Mouse (Mus musculus): ENCODE data around the gene Cox10. TPM values are rescaled to one million over a fixed set of nuclear protein-coding genes. Genes with fewer than 3 reads are reported as not detected.

Gene Cox10
- polyA plus RNA-seq, 1 experiment: 21.6 TPM

DNA sequence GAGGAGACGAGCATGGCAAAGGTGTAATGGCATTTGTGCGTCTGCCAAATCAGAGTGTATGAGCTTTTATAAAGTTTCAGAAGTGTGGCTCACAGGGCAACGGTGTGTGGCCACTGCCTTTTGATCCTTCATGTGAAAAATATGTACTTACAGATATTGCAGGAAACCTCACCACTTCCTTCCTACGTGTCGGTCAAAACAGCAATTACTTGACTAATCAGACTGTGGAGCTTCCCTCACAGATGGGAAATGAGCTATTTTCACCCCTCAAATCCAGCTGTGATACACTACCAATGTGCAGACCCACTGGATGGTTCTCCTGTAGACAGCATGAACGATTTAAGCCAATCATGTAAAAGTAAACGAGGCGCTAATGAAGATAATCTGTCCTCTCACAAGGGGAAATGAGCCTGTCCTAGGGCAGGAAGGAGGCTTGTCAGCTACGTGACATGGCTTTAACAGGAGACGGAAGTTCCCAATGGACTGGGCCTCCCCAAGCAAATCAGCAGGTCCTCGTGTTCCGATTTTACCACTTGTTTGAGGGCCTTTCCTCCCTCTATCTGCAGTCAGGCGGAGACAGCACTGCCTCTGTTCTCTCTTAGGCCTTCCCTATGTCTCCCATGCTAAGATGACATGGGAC is 103.9 kb downstream of the Cox10 start:
- H3K4me3 ChIP-seq (ENCODE audit: insufficient read depth, poor library complexity, severe bottlenecking): no peak overlapping the region
- no peaks in the 10 kb centered on the region for H3K79me3 ChIP-seq (ENCODE audit: low read depth)
- TF ChIP-seq MYOD1 (IDR thresholded peaks at IDR 0.05; ENCODE audit: control insufficient read depth, insufficient read length, low read depth): no peak
- no peak for TF ChIP-seq USF1 (IDR thresholded peaks at IDR 0.05; ENCODE audit: low read depth)
- TF ChIP-seq CTCF (IDR thresholded peaks at IDR 0.05; ENCODE audit: control insufficient read depth, insufficient read depth, insufficient read length): no peak
- TF ChIP-seq MYOG (IDR thresholded peaks at IDR 0.05; ENCODE audit: control insufficient read depth, extremely low read depth, insufficient read length): no peak
- no peak for TF ChIP-seq FOSL1 (IDR thresholded peaks at IDR 0.05; ENCODE audit: insufficient read depth, low read length, poor library complexity, severe bottlenecking)
- no peak for TF ChIP-seq CEBPB (IDR thresholded peaks at IDR 0.05; ENCODE audit: low read depth)
- no peak for TF ChIP-seq MAX (IDR thresholded peaks at IDR 0.05)
- no peak overlapping the region for H3ac ChIP-seq (ENCODE audit: control insufficient read depth, insufficient read length, low read depth)
- no peaks in the 10 kb centered on the region for H3K27me3 ChIP-seq (ENCODE audit: control insufficient read depth, insufficient read depth, insufficient read length)
- H3K79me2 ChIP-seq (ENCODE audit: control insufficient read depth, insufficient read depth): no peaks in the 10 kb centered on the region
- H3K36me3 ChIP-seq (ENCODE audit: control insufficient read depth, insufficient read depth): peaks cover 8% of the 10 kb centered on the region

DNA sequence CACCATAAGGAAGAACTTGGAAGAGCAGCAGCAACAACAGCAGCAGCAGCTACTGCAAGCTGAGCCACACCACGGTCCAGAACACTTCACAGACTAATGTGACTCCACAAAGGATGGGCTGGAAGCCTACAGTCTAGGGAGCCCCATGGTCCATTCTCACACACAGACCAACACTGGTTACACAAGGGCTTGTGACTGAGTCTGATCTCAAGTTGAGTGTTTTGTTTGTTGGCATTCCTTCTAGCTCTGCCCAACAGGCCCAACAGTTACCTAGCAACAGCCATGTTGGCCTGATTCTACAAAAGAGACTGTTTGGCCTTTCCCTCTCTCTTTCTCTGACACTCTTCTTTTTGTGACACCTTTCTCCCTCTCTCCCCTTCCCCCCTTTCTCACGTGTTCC is 105.3 kb downstream of the Cox10 start:
- Histone ChIP-seq H3K79me3 (ENCODE audit: low read depth) (no peaks in the 10 kb centered on the region), H3K36me3 (ENCODE audit: control insufficient read depth, insufficient read depth) (peaks cover 8% of the 10 kb centered on the region), H3K79me2 (ENCODE audit: control insufficient read depth, insufficient read depth) (no peaks in the 10 kb centered on the region), H3K27me3 (ENCODE audit: control insufficient read depth, insufficient read depth, insufficient read length) (no peaks in the 10 kb centered on the region), H3ac (ENCODE audit: control insufficient read depth, insufficient read length, low read depth) (no peak overlapping the region), H3K4me3 (ENCODE audit: insufficient read depth, poor library complexity, severe bottlenecking) (no peak overlapping the region)
- TF ChIP-seq CEBPB (IDR thresholded peaks at IDR 0.05; ENCODE audit: low read depth): no peak

DNA sequence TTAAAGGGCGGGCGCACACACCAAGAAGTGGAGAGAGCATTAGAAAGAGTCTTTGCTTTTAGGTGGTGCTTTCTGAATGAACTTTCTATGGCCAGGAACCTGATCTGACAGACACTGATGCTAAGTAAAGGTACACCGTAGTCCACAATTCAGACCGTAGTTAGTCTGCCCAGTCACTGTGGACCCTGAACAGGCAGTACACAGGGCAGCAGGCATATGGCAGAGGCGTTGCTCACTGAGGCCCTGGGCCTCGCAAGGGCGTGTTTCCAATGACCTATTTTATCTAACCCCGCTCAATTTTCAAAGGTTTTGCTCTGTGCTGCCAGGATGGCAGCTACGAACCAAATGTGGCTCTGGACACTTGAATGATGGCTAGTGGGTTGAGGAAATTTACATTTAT is 107.8 kb downstream of the Cox10 start:
- no peaks in the 10 kb centered on the region for H3K79me3 ChIP-seq (ENCODE audit: low read depth)
- H3K27me3 ChIP-seq (ENCODE audit: control insufficient read depth, insufficient read depth, insufficient read length): no peaks in the 10 kb centered on the region
- no peak overlapping the region for H3K4me3 ChIP-seq (ENCODE audit: insufficient read depth, poor library complexity, severe bottlenecking)
- H3K36me3 ChIP-seq (ENCODE audit: control insufficient read depth, insufficient read depth): peaks cover 23% of the 10 kb centered on the region
- H3K79me2 ChIP-seq (ENCODE audit: control insufficient read depth, insufficient read depth): no peaks in the 10 kb centered on the region
- TF ChIP-seq CEBPB (IDR thresholded peaks at IDR 0.05; ENCODE audit: low read depth) (no peak), CTCF (IDR thresholded peaks at IDR 0.05; ENCODE audit: control insufficient read depth, insufficient read depth, insufficient read length) (no peak), MAX (IDR thresholded peaks at IDR 0.05) (no peak), USF1 (IDR thresholded peaks at IDR 0.05; ENCODE audit: low read depth) (no peak), FOSL1 (IDR thresholded peaks at IDR 0.05; ENCODE audit: insufficient read depth, low read length, poor library complexity, severe bottlenecking) (no peak), MYOD1 (IDR thresholded peaks at IDR 0.05; ENCODE audit: control insufficient read depth, insufficient read length, low read depth) (no peak), MYOG (IDR thresholded peaks at IDR 0.05; ENCODE audit: control insufficient read depth, extremely low read depth, insufficient read length) (no peak)
- no peak overlapping the region for H3ac ChIP-seq (ENCODE audit: control insufficient read depth, insufficient read length, low read depth)

DNA sequence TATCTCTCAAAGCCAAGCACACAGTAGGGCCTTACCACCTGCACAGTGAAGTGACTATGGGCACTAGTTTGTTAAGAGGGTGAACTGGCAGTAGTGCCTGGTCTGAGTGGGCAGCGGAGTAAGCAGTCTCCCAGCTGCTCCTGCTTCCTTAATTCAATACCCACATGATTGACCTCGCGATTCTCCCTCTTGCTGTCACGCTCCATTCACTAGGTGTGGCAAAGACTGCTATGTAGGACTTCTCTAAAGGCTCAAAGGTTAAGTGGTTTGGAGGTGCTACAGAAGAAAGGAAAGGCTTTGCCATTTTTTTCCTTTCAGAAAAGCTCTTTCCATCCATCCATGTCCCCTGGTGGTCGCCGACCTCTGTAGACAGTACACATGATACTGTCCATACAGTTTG is 108.5 kb downstream of the Cox10 start:
- no peak overlapping the region for H3K4me3 ChIP-seq (ENCODE audit: insufficient read depth, poor library complexity, severe bottlenecking)
- no peaks in the 10 kb centered on the region for H3K79me2 ChIP-seq (ENCODE audit: control insufficient read depth, insufficient read depth)
- H3K27me3 ChIP-seq (ENCODE audit: control insufficient read depth, insufficient read depth, insufficient read length): no peaks in the 10 kb centered on the region
- H3K79me3 ChIP-seq (ENCODE audit: low read depth): no peaks in the 10 kb centered on the region
- TF ChIP-seq MYOD1 (IDR thresholded peaks at IDR 0.05; ENCODE audit: control insufficient read depth, insufficient read length, low read depth) (no peak), CTCF (IDR thresholded peaks at IDR 0.05; ENCODE audit: control insufficient read depth, insufficient read depth, insufficient read length) (no peak), MYOG (IDR thresholded peaks at IDR 0.05; ENCODE audit: control insufficient read depth, extremely low read depth, insufficient read length) (no peak), CEBPB (IDR thresholded peaks at IDR 0.05; ENCODE audit: low read depth) (no peak), FOSL1 (IDR thresholded peaks at IDR 0.05; ENCODE audit: insufficient read depth, low read length, poor library complexity, severe bottlenecking) (no peak), MAX (IDR thresholded peaks at IDR 0.05) (no peak), USF1 (IDR thresholded peaks at IDR 0.05; ENCODE audit: low read depth) (no peak)
- H3ac ChIP-seq (ENCODE audit: control insufficient read depth, insufficient read length, low read depth): no peak overlapping the region
- peaks cover 25% of the 10 kb centered on the region for H3K36me3 ChIP-seq (ENCODE audit: control insufficient read depth, insufficient read depth)

DNA sequence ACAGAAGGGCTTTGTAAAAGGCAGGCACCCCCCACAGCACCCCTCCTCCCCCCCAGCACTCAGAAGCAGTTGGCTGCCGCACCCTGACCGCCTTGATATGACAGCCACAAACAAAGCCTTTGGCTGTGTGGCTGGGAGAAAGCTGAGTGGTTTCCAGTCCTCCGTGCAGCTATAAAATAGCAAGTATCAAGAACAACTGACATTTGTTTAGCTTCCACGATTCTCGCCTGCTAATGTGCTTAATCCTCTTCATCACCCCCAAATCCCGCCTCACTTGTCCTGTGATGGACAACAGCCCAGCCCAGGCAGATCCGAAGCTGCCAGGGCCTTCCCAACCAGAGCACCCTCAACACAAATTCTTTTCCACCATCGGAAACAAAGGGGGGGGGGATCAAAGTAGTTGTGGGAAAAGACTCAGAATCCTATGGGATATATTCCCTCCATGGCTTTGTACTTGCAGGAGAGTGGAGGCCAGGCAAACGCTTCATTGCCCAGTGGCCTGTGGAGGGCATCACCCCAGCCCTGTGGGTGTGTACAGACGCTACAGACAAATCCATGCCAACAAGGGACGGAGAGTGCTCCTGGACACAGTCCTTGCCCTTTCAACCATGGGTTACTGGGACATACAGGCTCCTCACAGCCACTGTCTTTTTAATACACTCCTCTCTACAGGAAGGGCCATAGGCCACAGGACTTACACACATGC is 109.9 kb downstream of the Cox10 start:
- no peaks in the 10 kb centered on the region for H3K27me3 ChIP-seq (ENCODE audit: control insufficient read depth, insufficient read depth, insufficient read length)
- peaks cover 20% of the 10 kb centered on the region for H3K36me3 ChIP-seq (ENCODE audit: control insufficient read depth, insufficient read depth)
- no peak for TF ChIP-seq MYOG (IDR thresholded peaks at IDR 0.05; ENCODE audit: control insufficient read depth, extremely low read depth, insufficient read length)
- no peak for TF ChIP-seq FOSL1 (IDR thresholded peaks at IDR 0.05; ENCODE audit: insufficient read depth, low read length, poor library complexity, severe bottlenecking)
- TF ChIP-seq MAX (IDR thresholded peaks at IDR 0.05): no peak
- TF ChIP-seq CEBPB (IDR thresholded peaks at IDR 0.05; ENCODE audit: low read depth): no peak
- TF ChIP-seq MYOD1 (IDR thresholded peaks at IDR 0.05; ENCODE audit: control insufficient read depth, insufficient read length, low read depth): no peak
- TF ChIP-seq CTCF (IDR thresholded peaks at IDR 0.05; ENCODE audit: control insufficient read depth, insufficient read depth, insufficient read length): no peak
- H3K4me3 ChIP-seq (ENCODE audit: insufficient read depth, poor library complexity, severe bottlenecking): no peak overlapping the region
- H3K79me3 ChIP-seq (ENCODE audit: low read depth): no peaks in the 10 kb centered on the region
- H3ac ChIP-seq (ENCODE audit: control insufficient read depth, insufficient read length, low read depth): no peak overlapping the region
- no peaks in the 10 kb centered on the region for H3K79me2 ChIP-seq (ENCODE audit: control insufficient read depth, insufficient read depth)
